ENCODE assay signal across 8 mouse cellular contexts in the genomic region with DNA sequence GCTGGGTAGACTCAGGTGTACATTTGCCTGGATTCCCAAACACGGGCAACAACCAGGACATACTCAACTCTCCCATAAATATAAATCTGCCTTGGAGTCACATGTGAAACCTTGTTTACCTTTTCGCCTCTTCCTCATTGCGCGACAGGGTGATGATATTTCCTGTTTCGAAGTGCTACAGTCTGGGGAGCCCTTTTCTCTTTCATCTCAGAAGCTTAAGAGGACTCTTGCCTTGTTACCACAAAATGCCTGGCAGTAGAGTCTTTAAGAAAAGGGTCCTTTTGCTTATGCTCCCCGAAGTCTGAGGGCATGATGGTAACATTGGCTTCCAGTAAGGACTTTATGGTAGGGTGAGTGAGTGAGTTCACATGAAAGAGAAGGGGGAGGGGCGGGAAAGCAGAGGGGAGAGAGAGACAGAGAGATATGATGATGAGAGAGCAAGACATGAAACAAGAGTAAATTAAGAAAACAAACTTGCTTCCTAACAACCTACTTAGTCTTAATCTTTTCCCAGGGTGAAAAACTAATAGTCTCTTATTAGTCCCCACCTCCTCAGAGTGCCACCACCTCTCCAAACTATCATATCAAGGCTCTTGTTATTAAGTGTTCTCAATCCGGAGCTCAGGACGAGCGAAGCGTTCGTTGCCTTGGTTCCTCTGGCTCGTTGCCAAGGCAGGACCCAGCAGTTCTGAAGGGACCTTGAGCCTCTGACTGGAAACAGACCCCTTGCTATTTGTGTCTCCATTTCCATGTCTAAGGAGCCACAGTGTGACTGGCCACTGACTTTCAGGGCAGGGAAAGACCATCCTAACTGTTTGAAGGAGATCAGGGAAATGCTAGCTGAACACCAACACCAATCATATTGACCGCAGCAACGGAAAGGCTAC.
DNase-seq lines count a peak whose midpoint lies in the region; TF ChIP-seq lines count a peak whose summit lies in the region.

No protein-coding gene starts in this region.

- DNase-seq in cerebellum, postnatal 10 days, result peak; percentile 72 to 74
- DNase-seq in cerebellum, adult 9-10 months, result no peak
- DNase-seq in 3134 (ENCODE audit: extremely low read depth, insufficient read length, low spot score), result peak; percentile 62
- DNase-seq in brain, embryonic 14.5 days (ENCODE audit: low read depth), result peak; percentile 64
- peak; percentile 39 for DNase-seq in lung, postnatal 10 days
- DNase-seq in gastrocnemius, adult 18-20 months (ENCODE audit: low spot score), result no peak
- DNase-seq in yolk sac, embryonic 10.5 days (ENCODE audit: low spot score), result no peak
- DNase-seq in gastrocnemius, postnatal 4 days (ENCODE audit: low spot score in 2 of 2), result no peak

- TF ChIP-seq CTCF in brain, embryonic 14.5 days (IDR thresholded peaks at IDR 0.05; ENCODE audit: borderline replicate concordance, extremely low read depth, insufficient read depth, insufficient read length), result no peak

- no peak for TF ChIP-seq POLR2A in brain, embryonic 14.5 days (IDR thresholded peaks at IDR 0.05; ENCODE audit: borderline replicate concordance, extremely low read depth, insufficient read depth, insufficient read length, poor library complexity, severe bottlenecking)

Comparison
In these comparisons a context has a peak if more than half of its experiments do, and no peak if none do; other contexts are left out.
1. DNase-seq: peak in cerebellum, postnatal 10 days (2 of 2), 3134 (single experiment), brain, embryonic 14.5 days (single experiment) and lung, postnatal 10 days (single experiment); none in cerebellum, adult 9-10 months (single experiment), gastrocnemius, adult 18-20 months (single experiment), yolk sac, embryonic 10.5 days (single experiment) and gastrocnemius, postnatal 4 days (0 of 2).